Mouse (Mus musculus): ENCODE results near the gene Gm42421. TPM values are rescaled to one million over a fixed set of nuclear protein-coding genes. Genes with fewer than 3 reads are reported as not detected.

Gene Gm42421
- polyA plus RNA-seq, 1 experiment from 2014 or later = 1.2 TPM

- Histone ChIP-seq H3K36me3 (peaks cover 20% of the 10 kb centered on the region), H3K4me1 (peaks cover 9% of the 10 kb centered on the region), H3K27me3 (no peaks in the 10 kb centered on the region), H3K27ac (no peak overlapping the region), H3K4me2 (replicated peaks) (no peak overlapping the region), H3K9me3 (replicated peaks) (no peaks in the 10 kb centered on the region), H3K4me3 (no peak overlapping the region), H3K9ac (no peak overlapping the region)
- 32% methylated on average over 9 of the region's 9 CpGs for WGBS
- no peak for ATAC-seq (ENCODE audit: low FRiP score)
Observed at GRCm38 (mm10) chr5:143980858-143981257, 52.9 kb downstream of the Gm42421 start.

- WGBS = 75% methylated on average over 2 of the region's 2 CpGs
- H3K9ac ChIP-seq = no peak overlapping the region
- H3K36me3 ChIP-seq = peaks cover 33% of the 10 kb centered on the region
- H3K27ac ChIP-seq = no peak overlapping the region
- H3K27me3 ChIP-seq = no peaks in the 10 kb centered on the region
- peaks cover 9% of the 10 kb centered on the region for H3K4me1 ChIP-seq
- no peaks in the 10 kb centered on the region for H3K9me3 ChIP-seq (replicated peaks)
- no peak overlapping the region for H3K4me3 ChIP-seq
- no peak for ATAC-seq (ENCODE audit: low FRiP score)
- no peak overlapping the region for H3K4me2 ChIP-seq (replicated peaks)
Observed at GRCm38 (mm10) chr5:143982361-143982760, 54.4 kb downstream of the Gm42421 start.

DNA sequence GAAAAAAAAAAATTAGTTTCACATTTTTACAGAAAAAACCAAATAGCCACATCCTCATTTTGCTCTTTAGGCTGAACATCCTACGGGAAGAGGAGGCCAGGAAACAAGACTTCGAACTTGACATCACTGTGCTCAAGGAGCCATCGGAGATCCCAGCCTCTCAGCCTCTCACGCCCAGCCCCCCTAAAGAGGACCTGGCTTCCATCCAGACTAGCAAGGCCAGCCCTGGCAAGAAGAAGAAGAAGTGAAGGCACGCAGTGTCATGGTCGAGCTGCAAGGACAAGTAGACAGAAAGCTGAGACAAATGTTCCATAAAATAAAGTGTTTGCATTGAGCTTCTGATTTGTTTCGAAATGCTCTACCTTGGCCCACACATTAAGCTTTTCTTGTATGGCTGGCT lies 57.4 kb downstream of the Gm42421 start:
- Histone ChIP-seq H3K4me3 (no peak overlapping the region), H3K4me2 (replicated peaks) (no peak overlapping the region), H3K4me1 (peaks cover 8% of the 10 kb centered on the region), H3K9ac (no peak overlapping the region), H3K9me3 (replicated peaks) (no peaks in the 10 kb centered on the region), H3K27ac (no peak overlapping the region), H3K27me3 (no peaks in the 10 kb centered on the region), H3K36me3 (peaks cover 63% of the 10 kb centered on the region)
- ATAC-seq (ENCODE audit: low FRiP score) = no peak
- WGBS = 92% methylated on average over 7 of the region's 7 CpGs

Other genes with a start within 250 kb of the Gm42421 start
- gene Usp42, start 195.9 kb upstream of the Gm42421 start, polyA plus RNA-seq (2016; fragmentation: Nextera tagmentation; extraction: Ambion mirVana) = 37.0 and 37.7 TPM in 2 replicates
- 47.8 and 51.7 TPM in 2 replicates for gene Eif2ak1, start 110.4 kb upstream of the Gm42421 start, polyA plus RNA-seq (2016; fragmentation: Nextera tagmentation; extraction: Ambion mirVana)
- 0.39 and 0.47 TPM in 2 replicates for gene Ankrd61, start 30.5 kb upstream of the Gm42421 start, polyA plus RNA-seq (2016; fragmentation: Nextera tagmentation; extraction: Ambion mirVana)
- 72.7 and 81.4 TPM in 2 replicates for gene Aimp2, start 18.3 kb upstream of the Gm42421 start, polyA plus RNA-seq (2016; fragmentation: Nextera tagmentation; extraction: Ambion mirVana)
- 27.1 and 30.2 TPM in 2 replicates for gene Pms2, start 18.2 kb upstream of the Gm42421 start, polyA plus RNA-seq (2016; fragmentation: Nextera tagmentation; extraction: Ambion mirVana)
- gene Rsph10b, start 4.9 kb downstream of the Gm42421 start, polyA plus RNA-seq (2016; fragmentation: Nextera tagmentation; extraction: Ambion mirVana) = 2.4 and 2.6 TPM in 2 replicates
- 99.4 and 108 TPM in 2 replicates for gene Ccz1, start 86.7 kb downstream of the Gm42421 start, polyA plus RNA-seq (2016; fragmentation: Nextera tagmentation; extraction: Ambion mirVana)
- gene Ocm, start 98.5 kb downstream of the Gm42421 start, polyA plus RNA-seq (2016; fragmentation: Nextera tagmentation; extraction: Ambion mirVana) = not detected in 2 replicates
- gene Lmtk2, start 172.3 kb downstream of the Gm42421 start, polyA plus RNA-seq (2016; fragmentation: Nextera tagmentation; extraction: Ambion mirVana) = 8.5 and 10.1 TPM in 2 replicates